Mouse (Mus musculus) embryonic facial prominence, embryonic 14.5 days (tissue): ENCODE data around the gene Trim7. TPM values are rescaled to one million over a fixed set of nuclear protein-coding genes. Genes with fewer than 3 reads are reported as not detected.

Experiments
- polyA plus RNA-seq: library from polyadenylated mRNA; unstranded; fragments of >200 nt; fragmentation: Nextera tagmentation; extraction: Ambion mirVana; gene quantifications from 2 replicates; pipeline ENCODE4 v1.2.1, GENCODE M21; 2014

The Trim7 gene
- polyA plus RNA-seq, 1 experiment from 2014 or later = 1.3 TPM

Other genes starting within 250 kb of the Trim7 start
- gene Rack1, start 25.8 kb upstream of the Trim7 start, polyA plus RNA-seq = 912 and 926 TPM in 2 replicates
- gene Trim41, start 8.8 kb upstream of the Trim7 start, polyA plus RNA-seq = 5.2 and 5.3 TPM in 2 replicates
- 3.4 and 4.6 TPM in 2 replicates for gene Gm12184, start 515 bp downstream of the Trim7 start, polyA plus RNA-seq
- gene Irgm1, start 45.5 kb downstream of the Trim7 start, polyA plus RNA-seq = 6.9 and 7.6 TPM in 2 replicates
- gene Gm5431, start 76.1 kb downstream of the Trim7 start, polyA plus RNA-seq = 0.36 and 0.56 TPM in 2 replicates
- gene Psme2b, start 120.0 kb downstream of the Trim7 start, polyA plus RNA-seq = 2.8 and 3.4 TPM in 2 replicates
- gene Olfr56, start 152.7 kb downstream of the Trim7 start, polyA plus RNA-seq = 0.08 TPM in 1 of 2 replicates, not detected in the other
- gene 9930111J21Rik1, start 153.3 kb downstream of the Trim7 start, polyA plus RNA-seq = 0.39 and 0.51 TPM in 2 replicates
- not detected in 2 replicates for gene Gm12185, start 166.1 kb downstream of the Trim7 start, polyA plus RNA-seq
- 0.81 TPM in 1 of 2 replicates, not detected in the other for gene Tgtp1, start 168.0 kb downstream of the Trim7 start, polyA plus RNA-seq
- gene 9930111J21Rik2, start 225.1 kb downstream of the Trim7 start, polyA plus RNA-seq = 0.59 and 0.81 TPM in 2 replicates
- gene Tgtp2, start 238.1 kb downstream of the Trim7 start, polyA plus RNA-seq = 0.11 and 0.28 TPM in 2 replicates